Mouse (Mus musculus): ENCODE data around the gene Gpr155.
A peak's percentile ranks its signal among the peaks of the same experiment; 100 is the strongest.

The Gpr155 gene

DNA sequence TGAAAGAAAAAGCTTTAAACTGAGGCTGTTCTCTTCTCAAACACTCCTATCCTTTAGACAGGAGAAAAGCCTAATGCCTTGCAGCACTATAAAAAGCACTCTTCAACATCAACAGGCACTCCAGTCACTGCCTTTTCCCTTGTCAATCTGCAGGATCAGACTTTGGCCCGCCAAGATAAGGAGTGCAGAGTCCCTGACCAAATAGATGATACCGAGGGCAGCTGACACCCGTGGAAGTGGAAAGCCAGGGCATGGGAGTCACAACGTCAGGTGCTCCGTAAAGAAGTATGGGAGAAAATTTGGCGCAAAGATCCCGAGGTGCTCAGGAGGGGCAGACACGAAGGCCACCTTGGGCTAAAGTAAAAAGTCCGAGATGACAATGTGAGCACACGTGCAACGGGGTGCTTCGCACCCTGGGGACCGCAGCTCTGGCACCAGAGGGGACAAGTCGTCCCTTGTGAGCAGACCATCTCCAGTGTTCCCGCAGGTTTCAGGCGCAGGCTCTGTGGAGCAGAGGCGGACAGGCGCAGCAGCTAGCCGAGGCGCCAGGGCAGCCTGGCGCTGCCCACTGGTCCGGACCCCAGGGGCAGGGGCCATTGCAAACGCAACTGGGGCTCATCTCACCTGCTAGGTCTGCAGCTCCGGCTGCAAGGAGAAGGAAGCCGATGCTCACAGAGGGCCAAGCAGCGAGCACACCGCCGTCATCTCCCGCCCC lies 574 bp downstream of the Gpr155 start:
- DNase-seq (ENCODE audit: low read depth) = no peak

DNA sequence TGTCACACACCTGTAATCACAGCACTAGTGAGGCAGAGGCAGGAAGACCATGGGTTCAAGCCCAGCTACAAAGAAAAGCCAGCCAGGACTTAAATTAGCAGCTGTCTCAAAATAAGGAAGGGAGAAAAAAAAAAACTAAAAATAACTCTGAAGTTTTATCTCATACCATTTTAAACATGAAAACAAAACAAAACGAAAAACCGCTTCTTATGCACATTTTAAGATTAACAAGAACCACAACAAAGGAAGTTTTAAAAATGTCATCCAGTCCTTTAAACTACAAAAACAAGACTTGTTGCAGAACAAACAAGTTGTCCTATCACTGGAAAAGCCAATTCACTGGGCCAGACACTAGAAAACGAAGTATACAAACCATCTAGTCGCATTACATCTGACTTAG lies 1.2 kb downstream of the Gpr155 start:
- no peak for DNase-seq (ENCODE audit: low read depth)

DNA sequence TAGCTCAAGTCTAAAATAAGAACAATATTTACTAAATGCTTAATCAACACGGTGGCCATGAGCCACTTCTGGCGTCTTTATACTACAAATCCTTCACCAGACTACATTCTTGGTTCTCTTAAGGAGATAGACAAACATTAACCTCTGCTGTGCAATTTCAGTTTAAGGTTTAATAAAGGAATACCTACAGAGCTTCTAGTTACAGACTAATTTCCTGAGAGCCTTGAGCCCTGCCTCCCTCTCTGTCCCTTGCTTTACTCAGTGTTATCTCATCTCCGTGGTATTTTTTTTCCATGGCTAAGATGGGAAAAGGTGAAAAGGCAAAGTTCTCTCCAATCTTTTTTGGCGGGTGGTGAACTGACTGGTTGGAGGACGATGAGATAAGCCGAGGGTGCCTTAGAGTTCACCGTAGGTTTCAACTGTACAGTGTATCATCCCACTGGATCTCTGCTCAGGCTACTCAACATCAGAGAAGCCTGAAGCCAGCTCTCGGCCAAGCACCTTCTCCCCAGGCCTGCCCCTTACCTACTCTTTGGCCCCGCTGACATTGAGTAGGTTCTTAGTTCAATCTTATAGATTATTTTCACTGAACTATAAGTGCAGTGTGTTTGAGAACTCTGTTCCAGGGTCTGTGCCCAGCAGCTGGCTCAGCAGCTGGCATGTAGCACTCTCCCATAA lies 5.9 kb downstream of the Gpr155 start:
- DNase-seq (ENCODE audit: low read depth) = no peak

DNA sequence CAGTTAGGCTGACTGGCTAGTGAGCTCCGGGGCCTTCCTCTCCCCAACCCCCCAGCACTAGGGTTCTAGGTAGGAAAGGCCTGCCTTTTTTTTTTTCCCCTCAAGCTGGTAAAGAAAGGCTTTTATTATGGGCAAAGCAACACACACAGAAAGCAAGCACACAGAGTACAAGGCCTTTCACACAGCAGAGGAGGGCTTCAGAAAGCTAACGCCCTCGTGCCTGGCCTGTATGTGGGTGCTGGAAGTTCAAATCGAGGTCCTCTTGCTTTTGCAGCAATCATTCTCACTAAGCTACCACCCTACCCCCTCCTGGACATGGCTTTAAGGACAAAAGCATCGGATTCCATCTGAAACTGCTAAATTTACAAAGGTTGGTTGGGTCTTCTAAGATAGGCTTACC lies 6.7 kb downstream of the Gpr155 start:
- DNase-seq (ENCODE audit: low read depth) = no peak

DNA sequence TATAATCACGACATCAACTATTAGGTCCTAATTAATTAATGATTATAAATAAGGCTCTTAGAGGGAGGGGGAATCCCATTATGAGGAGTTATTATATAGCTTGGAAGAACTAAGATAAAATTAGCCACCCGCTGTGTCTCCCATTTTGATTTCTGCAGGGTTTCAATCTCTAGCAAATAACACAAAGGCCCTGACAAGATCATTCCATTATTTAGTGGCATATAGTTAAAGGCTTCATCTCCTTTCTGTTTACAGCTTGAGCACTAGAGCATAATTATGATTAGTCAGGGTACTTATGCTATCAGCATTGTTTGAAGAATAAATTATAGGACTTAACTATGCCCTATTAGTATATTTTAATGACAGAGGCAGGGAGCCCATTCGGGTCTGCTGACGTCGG lies 8.0 kb downstream of the Gpr155 start:
- DNase-seq (ENCODE audit: low read depth) = no peak

DNA sequence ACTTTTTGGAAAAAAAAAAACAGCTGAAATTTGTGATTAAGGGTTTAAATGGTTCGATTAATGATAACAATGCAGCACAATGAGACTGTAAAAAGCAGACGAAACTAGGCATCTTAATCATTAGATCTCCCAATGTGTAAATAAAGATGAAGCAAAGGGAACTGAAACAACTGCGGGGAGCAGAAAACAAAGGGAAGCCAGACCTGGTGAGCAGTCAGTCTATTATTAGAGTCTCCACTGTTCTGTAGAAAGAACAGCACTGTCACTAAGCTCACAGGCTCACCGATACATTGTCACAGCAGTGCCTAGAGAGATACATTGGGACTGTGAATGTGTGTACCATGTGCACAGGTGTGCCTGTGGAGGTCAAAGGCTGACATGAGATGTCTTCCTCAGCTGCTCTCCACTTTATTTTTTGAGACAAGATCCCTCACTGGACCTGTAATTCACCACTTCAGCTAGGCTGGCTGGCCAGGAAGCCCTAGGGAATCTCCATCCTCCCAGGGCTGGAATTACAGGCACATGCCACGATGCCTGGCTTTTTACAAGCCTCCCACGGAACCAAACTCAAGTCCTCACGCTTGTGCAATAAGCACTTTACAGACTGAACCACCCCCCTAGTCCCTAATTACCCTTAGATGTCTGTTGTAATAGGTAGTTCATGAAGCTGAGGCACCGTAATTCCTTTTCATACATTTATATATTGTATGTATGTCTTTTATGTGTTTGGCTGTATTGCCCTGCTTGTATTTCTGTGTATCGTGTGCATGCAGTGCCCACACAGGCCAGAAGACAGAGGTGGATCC lies 14.6 kb downstream of the Gpr155 start:
- DNase-seq (ENCODE audit: low read depth) = no peak

DNA sequence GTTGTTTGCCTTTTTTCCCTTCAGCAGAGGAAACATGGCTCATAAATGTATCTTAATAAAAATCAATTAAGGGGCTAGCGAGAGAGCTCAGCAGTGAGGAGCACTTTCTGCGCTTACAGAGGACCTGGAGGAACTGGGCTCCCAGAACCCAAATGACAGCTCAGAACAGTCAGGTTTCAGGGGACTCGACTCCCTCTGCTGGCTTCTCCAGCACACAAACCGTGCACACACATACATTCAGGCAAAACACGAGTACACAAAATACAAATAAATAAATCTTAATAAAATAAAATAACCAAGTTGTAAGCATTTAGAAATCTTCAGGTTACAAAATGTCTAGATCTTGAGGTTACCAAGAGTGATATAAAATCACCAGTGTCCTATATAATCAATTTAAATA lies 22.9 kb downstream of the Gpr155 start:
- DNase-seq (ENCODE audit: low read depth) = no peak

DNA sequence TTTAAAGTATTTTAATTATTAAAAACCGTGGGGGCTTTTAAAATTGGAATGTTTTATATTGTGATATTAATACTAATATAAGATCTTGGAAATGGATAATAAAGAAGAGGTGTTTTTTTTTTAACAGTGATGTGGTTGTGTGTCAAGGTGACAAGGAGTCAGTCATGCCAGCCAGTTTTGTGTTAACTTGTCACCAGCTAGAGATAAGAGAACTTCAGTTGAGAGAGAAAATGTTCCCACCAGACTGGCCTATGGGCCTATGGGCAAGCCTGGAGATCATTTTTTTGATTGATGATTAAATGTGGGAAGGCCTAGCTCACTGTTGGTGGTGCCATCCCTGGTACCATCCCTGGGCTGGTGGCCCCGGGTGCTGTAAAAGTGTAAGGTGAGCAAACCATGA lies 25.8 kb downstream of the Gpr155 start:
- DNase-seq (ENCODE audit: low read depth) = no peak

DNA sequence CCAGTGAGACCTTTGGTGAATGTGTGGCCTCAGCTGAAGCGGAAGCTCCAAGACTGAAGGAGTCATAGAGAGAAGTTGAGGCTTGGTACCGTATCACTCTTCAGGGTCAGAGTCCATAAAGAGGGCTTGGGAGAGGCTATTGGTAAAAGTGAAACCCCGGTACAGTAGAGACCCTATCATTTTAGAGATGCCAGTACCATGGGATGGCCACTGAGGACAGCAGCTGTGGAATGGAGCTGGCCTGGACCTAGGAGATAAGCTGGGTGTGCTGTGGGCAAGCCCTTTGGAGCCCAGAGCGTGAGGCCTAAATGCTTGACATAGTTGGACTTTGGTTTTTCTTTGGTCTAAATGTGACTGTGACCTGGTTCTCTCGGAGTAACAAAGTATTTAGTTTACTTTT lies 26.4 kb downstream of the Gpr155 start:
- no peak for DNase-seq (ENCODE audit: low read depth)

DNA sequence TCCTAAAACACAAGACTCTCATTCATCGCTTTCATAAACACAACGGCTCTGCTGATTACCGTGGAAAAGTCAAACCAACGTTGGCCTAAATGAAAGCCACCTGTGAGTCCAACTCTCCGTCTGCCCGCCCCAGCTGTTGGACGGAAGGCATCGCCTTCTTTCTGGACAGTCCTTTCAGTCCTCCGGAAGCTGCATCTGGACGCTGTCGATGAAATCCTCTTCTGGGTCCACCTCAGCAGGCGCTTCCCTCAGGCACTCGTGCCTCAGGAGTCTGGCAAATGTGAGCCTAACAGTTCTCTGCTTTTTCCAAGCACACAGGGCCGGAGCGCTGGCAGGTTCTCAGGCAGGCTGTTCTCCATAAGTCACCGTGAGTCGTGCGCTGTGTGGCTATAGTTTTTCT lies 29.4 kb downstream of the Gpr155 start:
- peak; percentile 31 for DNase-seq (ENCODE audit: low read depth)

DNA sequence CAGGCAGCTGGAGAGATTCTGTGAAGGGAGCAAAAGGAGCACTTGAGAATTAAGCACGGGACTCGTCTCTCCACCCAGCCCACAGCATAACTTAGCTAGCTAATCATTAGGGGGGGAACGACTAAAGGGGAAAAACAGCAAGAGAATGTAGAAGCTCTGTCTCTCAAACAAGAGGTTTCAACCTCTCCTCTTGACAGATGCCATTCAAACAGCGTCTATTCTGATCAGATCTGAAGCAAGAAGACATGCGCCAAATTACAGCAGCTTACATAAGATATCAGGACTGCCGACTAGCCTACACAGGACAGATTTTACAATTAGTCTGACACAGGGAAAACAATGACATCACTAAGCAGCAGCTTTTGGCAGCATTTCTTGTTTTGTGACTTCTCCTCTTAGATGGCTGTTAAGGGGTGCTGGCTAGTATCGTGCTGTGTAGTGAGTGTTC lies 34.4 kb downstream of the Gpr155 start:
- DNase-seq (ENCODE audit: low read depth) = no peak

DNA sequence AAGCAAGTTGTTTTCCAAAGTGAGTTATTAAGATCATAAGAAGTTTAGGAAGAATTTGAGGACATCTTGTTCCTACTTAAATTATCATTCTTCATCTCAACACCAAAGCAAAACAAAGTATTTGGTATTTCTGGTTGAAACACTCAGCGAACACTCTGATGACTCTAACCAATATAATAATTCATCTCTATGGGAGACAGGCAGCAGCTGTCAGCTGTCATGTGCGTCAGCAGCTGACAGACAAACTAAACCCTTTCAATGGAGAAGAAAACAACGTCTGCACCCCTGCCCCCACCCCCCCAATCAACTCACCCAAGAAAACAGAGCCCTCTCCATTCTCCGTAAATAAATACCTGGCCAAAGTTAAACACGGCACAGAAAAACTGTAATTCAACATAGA lies 34.9 kb downstream of the Gpr155 start:
- DNase-seq (ENCODE audit: low read depth) = no peak

DNA sequence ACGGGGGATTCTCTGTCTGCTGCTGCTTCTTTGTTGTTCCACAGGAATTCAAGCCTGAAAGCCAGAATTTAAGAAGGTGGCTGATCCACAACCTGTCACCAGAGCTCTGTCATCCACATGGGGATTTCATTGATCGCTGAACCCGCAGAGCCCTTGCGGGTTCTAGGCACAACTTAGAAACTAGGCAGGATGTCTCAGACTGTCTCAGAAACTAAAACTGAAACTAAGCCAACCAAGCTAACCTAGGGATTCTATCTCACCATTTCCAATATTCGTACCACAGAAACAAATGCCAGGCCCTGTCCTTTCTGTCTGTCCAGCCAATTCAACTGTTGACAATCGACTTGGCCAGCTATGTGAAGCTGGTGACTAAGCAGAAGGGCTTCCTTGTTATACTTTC lies 38.2 kb downstream of the Gpr155 start:
- no peak for DNase-seq (ENCODE audit: low read depth)

DNA sequence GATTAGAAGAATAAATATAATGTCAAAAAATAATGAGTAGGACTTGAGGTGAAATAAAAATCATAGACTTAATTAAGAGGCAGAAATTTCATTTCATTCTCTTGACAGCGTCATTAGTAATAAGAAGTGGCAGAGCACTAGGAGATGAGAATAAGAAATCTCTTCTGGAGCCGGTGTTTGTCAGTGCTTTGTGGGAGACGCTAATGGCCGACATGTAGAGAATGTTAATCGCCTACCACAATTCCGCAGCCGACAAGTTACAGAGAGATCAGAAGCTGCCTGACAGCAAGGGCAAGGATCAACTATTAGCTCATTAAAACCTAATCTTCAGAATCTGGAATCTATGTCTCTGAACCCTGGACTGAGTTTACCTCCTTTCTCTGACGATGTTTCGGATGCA lies 38.6 kb downstream of the Gpr155 start:
- DNase-seq (ENCODE audit: low read depth) = no peak

DNA sequence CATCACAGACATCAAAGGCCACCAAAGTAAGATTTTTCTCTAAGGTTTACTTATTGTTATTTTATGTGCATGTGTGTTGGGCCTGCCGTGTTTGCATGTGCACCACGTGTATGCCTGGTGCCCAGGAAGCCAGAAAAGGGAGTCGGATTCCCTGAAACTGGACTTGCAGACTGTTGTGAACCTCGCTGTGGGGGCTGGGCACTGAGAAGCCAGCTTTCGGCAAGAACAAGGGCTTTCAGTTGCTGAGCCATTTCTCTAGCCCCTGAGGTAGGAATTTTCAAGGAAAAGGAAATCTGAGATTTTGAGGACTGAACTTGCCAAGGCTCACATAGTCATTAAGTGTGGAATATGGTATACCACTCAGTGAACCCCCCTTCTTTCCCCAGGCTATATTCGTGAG lies 39.2 kb downstream of the Gpr155 start:
- DNase-seq (ENCODE audit: low read depth) = no peak

DNA sequence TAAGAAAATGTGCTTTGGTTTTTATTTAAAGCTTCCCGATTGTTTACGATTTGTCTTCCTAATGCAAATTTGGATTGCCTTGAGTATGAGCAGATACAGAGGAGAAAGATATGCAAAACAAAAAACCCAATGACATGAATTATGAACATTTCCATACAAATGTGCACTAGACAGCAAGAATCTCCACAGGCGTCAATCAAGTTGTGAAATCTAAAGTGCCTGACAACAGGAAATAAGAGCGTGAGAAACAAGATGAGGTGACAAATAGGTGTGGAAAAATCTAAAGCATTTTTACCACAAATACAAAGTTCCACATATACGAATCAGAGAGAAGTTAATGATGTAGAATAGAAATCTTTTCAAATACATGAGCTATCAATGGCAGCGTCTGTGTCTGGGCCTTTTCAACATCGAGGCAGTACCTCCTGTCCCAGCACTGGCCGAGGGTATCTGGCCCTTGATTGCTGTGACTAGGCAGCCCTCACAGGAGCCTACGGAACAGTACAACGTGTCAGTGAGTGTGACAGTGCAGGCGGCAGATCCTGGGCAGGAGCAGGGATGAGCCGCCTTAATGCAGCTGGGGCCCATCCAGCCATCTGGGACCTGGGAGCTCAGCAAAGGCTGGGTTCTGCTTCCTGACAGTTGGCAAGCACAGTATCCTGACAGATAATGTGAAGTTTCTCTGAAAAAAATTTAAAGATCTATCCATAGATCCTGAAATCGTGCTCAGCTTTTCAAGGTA lies 39.9 kb downstream of the Gpr155 start:
- no peak for DNase-seq (ENCODE audit: low read depth)

DNA sequence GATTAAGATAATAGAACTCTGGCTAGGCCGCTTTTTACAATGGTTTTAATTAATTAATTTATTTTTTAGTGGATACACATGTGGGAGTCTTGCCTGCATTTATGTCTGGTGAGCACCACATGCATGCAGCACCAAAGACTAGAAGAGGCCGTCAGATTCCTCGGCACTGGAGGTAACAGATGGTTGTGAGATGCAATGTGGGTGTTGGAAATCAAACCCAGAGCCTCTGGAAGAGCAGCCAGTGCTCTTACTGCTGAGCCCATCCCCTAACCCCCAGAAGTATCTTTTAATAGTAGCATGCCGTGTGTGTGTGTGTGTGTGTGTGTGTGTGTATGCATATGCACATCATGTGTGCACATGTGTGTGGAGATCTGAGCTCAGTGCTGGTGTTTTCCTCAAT lies 41.2 kb downstream of the Gpr155 start:
- no peak for DNase-seq (ENCODE audit: low read depth)

DNA sequence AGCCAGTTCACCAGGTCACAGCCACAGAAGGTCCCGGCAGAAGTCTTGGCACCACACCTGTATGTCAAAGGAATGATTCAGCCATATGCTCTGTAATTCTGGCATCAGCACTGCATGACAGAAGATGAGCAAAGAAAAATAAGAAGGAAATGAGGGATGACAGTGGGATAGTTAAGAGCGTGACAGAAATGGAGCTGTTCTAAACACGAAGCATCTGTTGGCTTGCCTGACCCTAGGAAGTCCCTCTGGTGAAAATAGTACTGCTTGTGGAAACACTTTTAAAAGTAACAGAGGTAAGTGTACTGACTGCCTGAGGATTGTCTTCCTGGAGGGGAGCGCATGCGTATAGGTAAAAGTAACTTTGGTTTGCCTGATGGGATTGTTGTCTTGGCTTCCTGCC lies 42.7 kb downstream of the Gpr155 start:
- DNase-seq (ENCODE audit: low read depth) = no peak

DNA sequence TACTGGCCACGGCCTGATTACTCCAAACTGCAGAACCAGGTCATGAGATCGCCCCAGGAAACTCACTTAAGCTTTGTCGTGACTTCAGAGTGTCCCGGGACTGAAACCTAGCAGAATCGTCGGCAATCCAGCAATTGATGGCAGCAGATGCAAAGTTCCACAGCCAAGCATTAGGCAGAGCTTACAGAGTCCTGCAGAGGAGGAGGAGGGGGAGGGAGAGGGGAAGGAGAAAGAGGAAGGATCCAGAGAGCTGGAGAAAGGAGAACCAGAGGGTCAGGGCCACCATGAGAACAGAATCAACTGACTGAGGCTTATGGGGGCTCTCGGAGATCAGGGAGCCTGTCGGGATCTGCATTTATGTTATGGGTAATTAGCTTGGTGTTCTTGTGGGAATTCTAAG lies 48.0 kb downstream of the Gpr155 start:
- no peak for DNase-seq (ENCODE audit: low read depth)

DNA sequence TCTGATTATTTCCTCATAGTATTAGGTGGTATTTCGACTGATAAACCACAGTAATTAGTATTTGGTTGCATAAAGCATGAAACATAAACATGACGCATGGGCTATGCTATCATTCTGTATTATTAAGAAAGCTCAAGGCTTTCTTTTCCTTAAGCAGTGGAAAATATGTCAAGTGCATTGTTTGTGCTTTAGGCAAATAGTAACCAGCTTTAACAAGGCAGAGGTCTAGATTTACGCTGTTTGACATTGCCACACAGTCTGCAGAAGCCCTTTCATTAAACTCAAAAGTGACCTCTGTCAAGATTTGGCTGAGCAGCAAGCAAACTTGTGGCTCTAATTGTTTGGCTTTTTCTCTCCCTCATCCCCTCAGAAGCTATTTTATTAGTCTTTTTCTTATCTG lies 50.4 kb downstream of the Gpr155 start:
- DNase-seq (ENCODE audit: low read depth) = no peak

DNA sequence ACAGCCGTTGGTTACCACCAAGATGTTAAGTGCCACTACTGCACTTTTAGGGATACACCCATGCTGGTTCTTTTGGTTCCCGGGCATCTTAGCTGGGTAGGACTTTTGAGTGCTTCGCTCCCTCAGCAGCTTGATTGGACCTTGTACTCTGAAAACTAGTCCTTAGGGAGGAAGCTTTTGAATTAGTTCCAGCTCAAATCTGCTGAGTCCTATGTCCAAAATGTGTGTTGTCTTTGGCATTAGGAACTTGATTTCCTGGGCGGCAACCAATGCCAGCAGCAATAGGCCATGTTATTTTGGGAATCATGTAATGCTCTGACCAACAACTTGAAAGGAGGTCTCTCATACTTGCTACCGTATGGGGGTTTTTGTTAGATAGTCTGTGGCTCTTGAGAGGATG lies 60.5 kb downstream of the Gpr155 start:
- DNase-seq (ENCODE audit: low read depth) = no peak

DNA sequence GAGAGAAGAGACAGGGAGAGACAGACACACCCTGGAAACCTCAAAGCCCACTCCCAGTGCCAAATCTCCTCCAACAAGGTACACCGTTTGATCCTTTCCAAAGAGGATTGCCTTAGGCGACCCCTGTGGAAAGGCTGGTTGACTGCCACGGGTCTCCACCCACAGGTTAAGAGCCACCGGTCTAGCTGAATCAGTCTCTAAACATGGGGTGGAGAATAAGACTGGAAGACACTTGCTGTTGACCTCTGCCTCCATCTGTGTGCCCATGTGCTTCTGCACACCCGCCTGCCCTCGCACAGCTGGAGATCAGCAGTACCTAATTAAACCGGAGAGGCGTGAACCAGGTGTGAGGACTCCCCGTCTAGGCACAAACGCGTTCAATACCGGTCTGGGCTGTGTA lies 63.4 kb downstream of the Gpr155 start:
- no peak for DNase-seq (ENCODE audit: low read depth)

DNA sequence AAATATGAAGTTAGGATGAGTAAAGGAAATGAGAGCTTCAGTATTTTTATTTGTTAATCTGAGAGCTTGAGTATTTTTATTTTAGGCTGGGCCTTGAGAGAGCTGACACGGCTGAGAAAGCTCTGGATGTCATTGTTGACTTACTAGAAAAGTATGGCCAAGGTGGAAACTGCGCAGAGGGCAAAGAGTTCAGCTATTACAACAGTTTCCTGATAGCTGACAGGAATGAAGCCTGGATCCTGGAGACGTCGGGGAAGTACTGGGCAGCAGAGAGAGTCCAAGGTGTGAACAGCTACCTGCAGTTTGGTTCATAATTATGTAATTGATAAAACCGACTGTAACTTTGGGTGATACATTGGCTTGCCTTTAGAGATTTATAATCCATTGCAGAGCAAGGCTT lies 67.2 kb downstream of the Gpr155 start:
- no peak for DNase-seq (ENCODE audit: low read depth)

Data from fibroblast of lung, adult 2 months (primary cell).